Mouse (Mus musculus) layer of hippocampus, adult 9-10 months (tissue): Measurements from ENCODE around the gene Apln.

Source experiments
- DNase-seq: peaks from one replicate; pipeline ENCODE4 v3.0.0; 2022; ENCODE audit warnings: low spot score

Gene Apln

GRCm38 (mm10) chrX:48016906-48017601, 17.6 kb downstream of the Apln start:
- DNase-seq: no peak

- no peak for DNase-seq
Measured at GRCm38 (mm10) chrX:48011656-48012055, 23.0 kb downstream of the Apln start.

- DNase-seq: no peak
Measured at GRCm38 (mm10) chrX:48006062-48006461, 28.6 kb downstream of the Apln start.

GRCm38 (mm10) chrX:48004786-48005185, 29.9 kb downstream of the Apln start:
- DNase-seq: no peak

- no peak for DNase-seq
Measured at GRCm38 (mm10) chrX:48001151-48001550, 33.5 kb downstream of the Apln start.

GRCm38 (mm10) chrX:47998412-47998811, 36.2 kb downstream of the Apln start:
- no peak for DNase-seq

- peak; percentile 74 for DNase-seq
Measured at GRCm38 (mm10) chrX:47992606-47993005, 42.0 kb downstream of the Apln start.

GRCm38 (mm10) chrX:47988024-47988423, 46.6 kb downstream of the Apln start:
- DNase-seq: no peak

- DNase-seq: peak; percentile 35
Measured at GRCm38 (mm10) chrX:47985000-47985619, 49.5 kb downstream of the Apln start.

- DNase-seq: no peak
Measured at GRCm38 (mm10) chrX:47977078-47977477, 57.6 kb downstream of the Apln start.

- DNase-seq: no peak
Measured at GRCm38 (mm10) chrX:47976551-47976950, 58.1 kb downstream of the Apln start.
